Mouse (Mus musculus) lung, postnatal 0 days (tissue): ENCODE results near the gene Tff2. TPM values are rescaled to one million over a fixed set of nuclear protein-coding genes. Genes with fewer than 3 reads are reported as not detected.

ENCODE experiments used
- ATAC-seq: fragments of 200-750 bp; cut with Nextera tagmentation; 2 replicates; pipeline ENCODE4 v1.8.0; 2017; ENCODE audit warnings: moderate library complexity
- DNase-seq: peaks from one replicate; pipeline ENCODE4 v3.0.0-alpha.2; 2016; ENCODE audit warnings: low spot score
- H3K27ac ChIP-seq: fragments of 300-500 bp; sonication (generic); 2 replicates; pipeline ENCODE4 v1.5.1; 2014; ENCODE audit warnings: antibody characterized with exemption, mild to moderate bottlenecking, low read length, mixed read lengths
- H3K27me3 ChIP-seq: fragments of 300-500 bp; sonication (generic); replicated peaks from 2 replicates; pipeline ENCODE4 v1.6.1; 2014; ENCODE audit warnings: low read length, mixed read lengths; ENCODE audit not compliant: insufficient read depth
- H3K36me3 ChIP-seq: fragments of 300-500 bp; sonication (generic); 2 replicates; pipeline ENCODE4 v1.6.1; 2014; ENCODE audit warnings: low read length, mixed read lengths; ENCODE audit not compliant: insufficient read depth
- H3K4me1 ChIP-seq: fragments of 300-500 bp; sonication (generic); 2 replicates; pipeline ENCODE4 v1.6.1; 2014; ENCODE audit warnings: antibody characterized with exemption, low read depth, low read length, mixed read lengths; ENCODE audit not compliant: insufficient read depth
- H3K4me2 ChIP-seq: fragments of 300-500 bp; sonication (generic); replicated peaks from 2 replicates; pipeline ENCODE4 v1.6.1; 2014; ENCODE audit warnings: low read depth, mild to moderate bottlenecking, low read length, moderate library complexity, mixed read lengths
- H3K4me3 ChIP-seq: fragments of 300-500 bp; sonication (generic); 2 replicates; pipeline ENCODE4 v1.5.1; 2014; ENCODE audit warnings: low read depth, low read length
- H3K9ac ChIP-seq: fragments of 300-500 bp; sonication (generic); replicated peaks from 2 replicates; pipeline ENCODE4 v1.6.1; 2014; ENCODE audit warnings: low read depth, mild to moderate bottlenecking
- H3K9me3 ChIP-seq: fragments of 300-500 bp; sonication (generic); 2 replicates; pipeline ENCODE4 v1.6.1; 2016; ENCODE audit warnings: low read length, mixed read lengths
- CTCF ChIP-seq: IDR thresholded peaks from 2 replicates; pipeline ENCODE4 v1.5.1; 2016; ENCODE audit warnings: antibody characterized with exemption, mild to moderate bottlenecking
- EP300 ChIP-seq: IDR thresholded peaks from 2 replicates; pipeline ENCODE4 v1.6.1; 2016; ENCODE audit warnings: antibody characterized with exemption, mild to moderate bottlenecking, control low read depth
- WGBS: fragments of 180-500 bp; shearing (Covaris S2); extraction: QIAGEN DNeasy Blood & Tissue Kit; methylation state at CpG from one replicate; pipeline ENCODE4 v1.1.7; 2014; 5-methylcytosine and 5-hydroxymethylcytosine counted together
- polyA plus RNA-seq: library from polyadenylated mRNA; unstranded; fragments of >200 nt; fragmentation: Nextera tagmentation; extraction: Ambion mirVana; gene quantifications from 2 replicates; pipeline ENCODE4 v1.2.1, GENCODE M21; 2015

The Tff2 gene
- polyA plus RNA-seq, 1 experiment from 2014 or later = 0.21 TPM

DNA sequence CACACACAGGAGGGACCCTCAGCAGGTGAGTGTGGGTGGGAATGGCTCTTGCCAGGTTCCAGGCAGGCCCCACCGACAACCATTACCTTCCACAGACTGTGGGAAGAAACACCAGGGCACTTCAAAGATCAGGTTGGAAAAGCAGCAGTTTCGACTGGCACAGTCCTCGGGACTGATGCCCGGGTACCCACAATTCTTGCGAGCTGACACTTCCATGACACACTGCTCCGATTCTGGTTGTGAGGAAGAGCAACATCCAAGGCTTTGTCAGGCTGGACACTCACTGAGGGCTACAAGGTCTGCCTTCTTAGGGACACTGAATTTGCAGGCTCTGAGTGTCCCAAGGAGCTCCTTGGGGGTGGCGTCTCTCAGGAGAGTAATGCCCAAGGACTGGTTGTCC, 2.0 kb downstream of the Tff2 start:
- no peak overlapping the region for H3K4me2 ChIP-seq
- H3K9me3 ChIP-seq = no peaks in the 10 kb centered on the region
- no peak overlapping the region for H3K9ac ChIP-seq
- H3K27me3 ChIP-seq = no peaks in the 10 kb centered on the region
- H3K4me1 ChIP-seq = no peaks in the 10 kb centered on the region
- H3K4me3 ChIP-seq = no peak overlapping the region
- no peak overlapping the region for H3K27ac ChIP-seq
- DNase-seq = no peak
- no peak for ATAC-seq
- H3K36me3 ChIP-seq = no peaks in the 10 kb centered on the region
- no peak for TF ChIP-seq EP300
- TF ChIP-seq CTCF = no peak
- 82% methylated on average over 7 of the region's 7 CpGs for WGBS

DNA sequence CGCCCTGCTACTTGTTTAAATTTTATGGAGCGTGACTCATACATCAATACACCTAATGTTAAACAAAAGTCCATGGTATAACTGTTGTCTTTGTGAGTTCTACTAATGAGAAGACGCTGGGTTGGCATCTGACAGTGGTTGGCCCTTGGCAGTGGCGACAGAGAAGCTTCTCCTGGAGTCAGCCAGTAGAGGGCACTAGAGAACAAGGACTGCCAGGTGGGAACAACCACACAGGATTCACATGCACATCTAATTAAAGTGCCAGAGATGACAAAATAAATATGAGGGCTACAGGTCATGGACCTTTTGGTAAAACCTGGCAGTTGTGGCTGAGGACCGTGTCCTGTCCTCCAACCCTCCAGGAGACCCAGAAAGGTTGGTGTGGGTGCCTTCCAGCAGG, 5.7 kb downstream of the Tff2 start:
- TF ChIP-seq CTCF = peak; percentile 86
- no peak for TF ChIP-seq EP300

DNA sequence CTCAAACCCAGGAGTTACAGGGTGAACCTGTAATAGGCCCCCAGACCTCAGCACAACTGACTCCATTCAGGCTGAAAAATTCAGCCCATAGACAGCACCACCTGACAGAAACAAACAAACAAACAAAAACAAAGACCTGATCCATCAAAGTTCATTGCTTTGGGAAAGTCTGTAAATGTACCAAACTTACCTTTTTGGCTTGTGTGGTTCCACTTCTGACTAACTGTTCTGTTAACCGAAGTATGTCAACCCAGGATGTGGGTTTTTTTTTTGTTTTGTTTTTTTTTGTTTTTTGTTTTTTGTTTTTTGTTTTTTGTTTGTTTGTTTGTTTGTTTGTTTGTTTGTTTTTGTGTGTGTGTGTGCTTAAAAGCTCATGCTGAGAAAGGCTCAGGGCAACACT, 7.3 kb downstream of the Tff2 start:
- Histone ChIP-seq H3K27me3 (no peaks in the 10 kb centered on the region), H3K9ac (no peak overlapping the region), H3K4me2 (no peak overlapping the region), H3K4me1 (no peaks in the 10 kb centered on the region), H3K9me3 (no peaks in the 10 kb centered on the region), H3K27ac (no peak overlapping the region), H3K4me3 (no peak overlapping the region), H3K36me3 (no peaks in the 10 kb centered on the region)
- DNase-seq (no peak), ATAC-seq (no peak)
- TF ChIP-seq EP300 (no peak), CTCF (no peak)
- 85% methylated on average over 1 of the region's 1 CpGs for WGBS

More for the DNA sequence above, 5.7 kb downstream of the Tff2 start:
- H3K9me3 ChIP-seq = no peaks in the 10 kb centered on the region
- ATAC-seq (no peak; the same call in 1 of the 2 replicates), DNase-seq (peak; percentile 81)
- no peak overlapping the region for H3K27ac ChIP-seq
- H3K4me1 ChIP-seq = no peaks in the 10 kb centered on the region
- no peaks in the 10 kb centered on the region for H3K27me3 ChIP-seq
- no peak overlapping the region for H3K4me2 ChIP-seq
- H3K36me3 ChIP-seq = no peaks in the 10 kb centered on the region
- no peak overlapping the region for H3K9ac ChIP-seq
- 17% methylated on average over 5 of the region's 5 CpGs for WGBS
- H3K4me3 ChIP-seq = no peak overlapping the region

DNA sequence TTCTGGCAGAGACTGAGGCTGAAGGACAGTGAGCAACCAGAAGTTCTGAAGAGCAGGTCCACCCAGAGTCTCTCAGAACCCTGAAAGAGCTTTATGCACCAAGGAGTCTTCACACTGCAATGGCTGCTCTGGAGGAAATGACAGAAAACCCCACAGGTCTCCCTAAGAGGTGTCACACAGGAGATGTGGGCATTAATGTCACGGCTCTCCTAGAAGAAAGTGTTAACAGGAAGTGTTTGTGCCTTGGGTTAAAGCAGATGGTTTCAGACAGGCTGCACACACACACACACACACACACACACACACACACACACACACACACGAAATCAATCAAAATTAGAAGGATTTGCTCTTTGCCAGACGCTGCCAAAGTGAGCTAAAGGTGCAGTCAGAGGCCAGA, 7.8 kb downstream of the Tff2 start:
- WGBS = 43% methylated on average over 3 of the region's 3 CpGs

DNA sequence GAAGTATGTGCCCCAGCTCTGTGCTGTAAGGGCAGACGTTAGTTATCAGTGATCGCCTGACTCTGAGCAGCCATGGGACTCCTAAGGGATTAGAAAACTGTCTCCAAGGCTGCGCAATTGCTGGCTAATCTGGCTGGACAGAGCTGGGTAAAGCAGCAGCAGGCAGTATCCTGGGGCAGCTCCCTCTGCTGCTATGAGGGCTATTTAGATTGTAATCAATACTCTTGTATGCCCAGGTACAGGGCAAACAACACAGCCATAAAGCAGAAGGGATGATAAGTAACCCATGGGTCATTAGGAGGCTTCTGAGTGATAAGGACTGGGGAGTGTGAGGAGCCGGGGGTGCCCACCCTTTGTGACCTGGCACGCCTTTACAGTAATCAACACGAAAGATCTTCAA, 9.2 kb downstream of the Tff2 start:
- TF ChIP-seq CTCF (no peak), EP300 (no peak)
- Histone ChIP-seq H3K27ac (no peak overlapping the region), H3K9ac (no peak overlapping the region), H3K4me1 (no peaks in the 10 kb centered on the region), H3K4me3 (no peak overlapping the region), H3K4me2 (no peak overlapping the region), H3K27me3 (no peaks in the 10 kb centered on the region), H3K9me3 (no peaks in the 10 kb centered on the region), H3K36me3 (no peaks in the 10 kb centered on the region)
- 54% methylated on average over 6 of the region's 6 CpGs for WGBS
- no peak for ATAC-seq
- no peak for DNase-seq

More for the DNA sequence above, 7.8 kb downstream of the Tff2 start:
- H3K9me3 ChIP-seq = no peaks in the 10 kb centered on the region
- H3K4me2 ChIP-seq = no peak overlapping the region
- H3K27ac ChIP-seq = no peak overlapping the region
- H3K4me1 ChIP-seq = no peaks in the 10 kb centered on the region
- no peak overlapping the region for H3K4me3 ChIP-seq
- no peak for ATAC-seq
- no peaks in the 10 kb centered on the region for H3K27me3 ChIP-seq
- no peak for TF ChIP-seq EP300
- no peak for TF ChIP-seq CTCF
- H3K36me3 ChIP-seq = no peaks in the 10 kb centered on the region
- no peak for DNase-seq
- no peak overlapping the region for H3K9ac ChIP-seq

DNA sequence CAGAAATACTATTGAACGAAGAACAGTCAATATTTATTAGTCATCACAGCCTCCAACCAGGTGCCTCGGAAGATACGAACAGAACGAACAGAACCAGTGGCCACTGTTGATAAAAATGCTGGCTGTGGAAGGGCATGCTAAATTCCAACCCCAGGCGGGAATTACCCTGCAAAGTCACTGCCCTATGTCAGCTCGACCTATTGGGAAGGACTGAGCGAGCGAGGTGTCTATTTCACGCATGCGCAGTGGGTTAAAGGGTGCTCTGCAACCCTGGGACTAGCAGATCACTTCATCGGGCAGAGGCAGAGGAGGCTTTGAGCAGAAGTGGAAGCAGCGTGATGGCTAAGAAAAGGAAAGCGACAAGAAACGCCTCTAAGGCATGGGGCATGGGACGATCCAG, 10.3 kb downstream of the Tff2 start:
- TF ChIP-seq CTCF (no peak), EP300 (no peak)
- no peak overlapping the region for H3K4me2 ChIP-seq
- H3K4me1 ChIP-seq = no peaks in the 10 kb centered on the region
- H3K27me3 ChIP-seq = no peaks in the 10 kb centered on the region
- H3K4me3 ChIP-seq = no peak overlapping the region
- no peak overlapping the region for H3K27ac ChIP-seq
- H3K9me3 ChIP-seq = no peaks in the 10 kb centered on the region
- DNase-seq (peak; percentile 30), ATAC-seq (no peak)
- WGBS = 52% methylated on average over 15 of the region's 15 CpGs
- no peak overlapping the region for H3K9ac ChIP-seq
- no peaks in the 10 kb centered on the region for H3K36me3 ChIP-seq

DNA sequence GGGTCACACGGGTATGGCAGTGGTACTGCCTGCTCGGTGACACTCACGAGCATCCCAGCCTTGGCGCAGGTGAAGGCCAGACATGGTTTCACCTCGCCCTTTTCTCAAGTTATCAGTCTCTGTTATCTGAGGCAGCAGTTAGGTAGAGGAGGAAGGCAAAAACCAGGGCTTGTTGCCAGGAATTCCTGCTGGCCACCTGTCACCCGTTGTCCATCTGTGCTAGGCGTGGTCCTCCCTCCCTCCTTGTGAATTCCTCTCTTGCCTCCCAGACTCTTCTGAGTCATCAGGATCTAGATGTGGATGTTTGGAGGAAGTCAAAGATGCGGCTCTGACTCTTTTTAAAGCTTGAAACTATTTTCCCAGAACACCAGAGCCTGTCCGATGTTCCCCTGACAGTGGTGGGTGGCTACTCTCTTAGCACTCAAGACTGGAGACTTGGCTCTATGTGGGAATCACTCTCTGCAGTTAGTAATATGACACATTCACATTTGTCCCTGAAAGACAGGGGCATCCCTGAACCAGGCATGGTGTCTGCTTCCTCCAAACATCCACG, 12.7 kb downstream of the Tff2 start:
- H3K4me3 ChIP-seq = no peak overlapping the region
- ATAC-seq (no peak), DNase-seq (no peak)
- 65% methylated on average over 10 of the region's 10 CpGs for WGBS
- no peak overlapping the region for H3K27ac ChIP-seq
- H3K9ac ChIP-seq = no peak overlapping the region
- no peaks in the 10 kb centered on the region for H3K4me1 ChIP-seq
- no peaks in the 10 kb centered on the region for H3K9me3 ChIP-seq
- no peaks in the 10 kb centered on the region for H3K36me3 ChIP-seq
- no peak for TF ChIP-seq CTCF
- TF ChIP-seq EP300 = no peak
- no peak overlapping the region for H3K4me2 ChIP-seq
- no peaks in the 10 kb centered on the region for H3K27me3 ChIP-seq
